ENCODE assay signal across 8 mouse cellular contexts in genomic region chr5:28168253-28169165, GRCm38 (mm10). TPM values are rescaled to one million over a fixed set of nuclear protein-coding genes. Genes with fewer than 3 reads are reported as not detected.
DNase-seq lines count a peak whose midpoint lies in the region; ATAC-seq lines count a peak whose summit lies in the region.

No protein-coding gene starts in this region.

- peaks cover 86% of the 10 kb centered on the region for H3K27me3 ChIP-seq in heart, embryonic 14.5 days (ENCODE audit: control insufficient read depth, insufficient read depth, low read length)
- peaks cover 95% of the 10 kb centered on the region for H3K27me3 ChIP-seq in liver, embryonic 16.5 days (ENCODE audit: control insufficient read depth, insufficient read depth, low read depth, low read length)

- H3K36me3 ChIP-seq in heart, embryonic 14.5 days (ENCODE audit: control insufficient read depth, insufficient read depth, low read length) = no peaks in the 10 kb centered on the region
- no peaks in the 10 kb centered on the region for H3K36me3 ChIP-seq in liver, embryonic 16.5 days (ENCODE audit: control insufficient read depth, insufficient read depth)

- H3K4me3 ChIP-seq in heart, embryonic 14.5 days (ENCODE audit: control insufficient read depth in 1 of 2, insufficient read depth in 1 of 2, low read depth in 1 of 2, low read length in 2 of 2) = peak overlapping the region; percentile 1 to 26; a peak in 2 of 4 replicates
- H3K4me3 ChIP-seq in liver, embryonic 16.5 days (ENCODE audit: low read depth, low read length) = 0 out of 2 replicates have a peak overlapping the region, but pooled peaks have one; percentile 16

- no peak overlapping the region for H3K27ac ChIP-seq in heart, embryonic 14.5 days (replicated peaks in 1 of 2; ENCODE audit: control insufficient read depth in 1 of 2, insufficient read depth in 1 of 2, low read depth in 2 of 2, low read length in 2 of 2)
- H3K27ac ChIP-seq in liver, embryonic 16.5 days (ENCODE audit: low read length) = no peak overlapping the region

- peaks cover 3 to 24% of the 10 kb centered on the region in 2 experiments; a peak in 3 of 4 replicates for H3K4me1 ChIP-seq in heart, embryonic 14.5 days (ENCODE audit: control insufficient read depth in 2 of 2, insufficient read depth in 2 of 2, low read length in 2 of 2)
- H3K4me1 ChIP-seq in liver, embryonic 16.5 days (ENCODE audit: control insufficient read depth, low read depth, low read length) = no peaks in the 10 kb centered on the region; the same call in 1 of the 2 replicates

- peak overlapping the region; percentile 50 for H3K4me2 ChIP-seq in heart, embryonic 14.5 days (ENCODE audit: low read length)
- H3K4me2 ChIP-seq in liver, embryonic 16.5 days (ENCODE audit: low read depth, low read length) = peak overlapping the region; percentile 4; the same call in 1 of the 2 replicates

- DNase-seq in cerebellum, adult 11-12 months = peak; percentile 49
- peak; percentile 54 for DNase-seq in R1 (ENCODE audit: low read depth, low spot score)
- DNase-seq in frontal cortex, postnatal 14 days (ENCODE audit: low spot score in 2 of 2) = no peak
- no peak for DNase-seq in layer of hippocampus, postnatal 25 days (ENCODE audit: extremely low spot score in 1 of 2, low spot score in 1 of 2)
- DNase-seq in thymus, postnatal 14 days = no peak

- no peak overlapping the region for H3K9ac ChIP-seq in heart, embryonic 14.5 days (ENCODE audit: low read length)
- no peak overlapping the region for H3K9ac ChIP-seq in liver, embryonic 16.5 days (ENCODE audit: low read depth, low read length)

- WGBS in heart, embryonic 14.5 days = 3% methylated on average over 36 of the region's 36 CpGs
- WGBS in liver, embryonic 16.5 days (ENCODE audit: insufficient replicate concordance) = 2% methylated on average over 36 of the region's 36 CpGs

- no peak for ATAC-seq in cerebellum, adult (ENCODE audit: insufficient number of reproducible peaks, low FRiP score, low TSS enrichment)
- no peak for ATAC-seq in heart, embryonic 14.5 days (ENCODE audit: insufficient number of reproducible peaks, insufficient read depth, low FRiP score, low read depth)
- no peak for ATAC-seq in liver, embryonic 16.5 days (ENCODE audit: low read depth)

- no peaks in the 10 kb centered on the region for H3K9me3 ChIP-seq in heart, embryonic 14.5 days (ENCODE audit: control insufficient read depth, low read length)
- no peaks in the 10 kb centered on the region for H3K9me3 ChIP-seq in liver, embryonic 16.5 days (replicated peaks; ENCODE audit: control insufficient read depth, low read length)

RNA-seq across cellular contexts. Expression of gene En2, which starts 3.0 kb away (rescaled TPM):
- not detected in 2 replicates for polyA plus RNA-seq in heart, embryonic 14.5 days (2014; fragmentation: Nextera tagmentation; extraction: Ambion mirVana)
- not detected in 2 replicates for polyA plus RNA-seq in liver, embryonic 16.5 days (2015; fragmentation: Nextera tagmentation; extraction: Ambion mirVana)
- total RNA-seq in layer of hippocampus, postnatal 25 days (2021) = under 1 TPM; 0.34 to 0.56 TPM

Comparison
In these comparisons a context has a peak if more than half of its experiments do, and no peak if none do; other contexts are left out.
1. DNase-seq: peak in cerebellum, adult 11-12 months (single experiment) and R1 (single experiment); none in frontal cortex, postnatal 14 days (0 of 2), layer of hippocampus, postnatal 25 days (0 of 2) and thymus, postnatal 14 days (single experiment).